Mouse (Mus musculus): ENCODE data around the gene Mettl17. TPM values are rescaled to one million over a fixed set of nuclear protein-coding genes. Genes with fewer than 3 reads are reported as not detected.
A peak's percentile ranks its signal among the peaks of the same experiment; 100 is the strongest.

The Mettl17 gene
- total and polyA plus RNA-seq, 3 experiments = 20.1 to 21.1 (median 20.7) TPM

DNA sequence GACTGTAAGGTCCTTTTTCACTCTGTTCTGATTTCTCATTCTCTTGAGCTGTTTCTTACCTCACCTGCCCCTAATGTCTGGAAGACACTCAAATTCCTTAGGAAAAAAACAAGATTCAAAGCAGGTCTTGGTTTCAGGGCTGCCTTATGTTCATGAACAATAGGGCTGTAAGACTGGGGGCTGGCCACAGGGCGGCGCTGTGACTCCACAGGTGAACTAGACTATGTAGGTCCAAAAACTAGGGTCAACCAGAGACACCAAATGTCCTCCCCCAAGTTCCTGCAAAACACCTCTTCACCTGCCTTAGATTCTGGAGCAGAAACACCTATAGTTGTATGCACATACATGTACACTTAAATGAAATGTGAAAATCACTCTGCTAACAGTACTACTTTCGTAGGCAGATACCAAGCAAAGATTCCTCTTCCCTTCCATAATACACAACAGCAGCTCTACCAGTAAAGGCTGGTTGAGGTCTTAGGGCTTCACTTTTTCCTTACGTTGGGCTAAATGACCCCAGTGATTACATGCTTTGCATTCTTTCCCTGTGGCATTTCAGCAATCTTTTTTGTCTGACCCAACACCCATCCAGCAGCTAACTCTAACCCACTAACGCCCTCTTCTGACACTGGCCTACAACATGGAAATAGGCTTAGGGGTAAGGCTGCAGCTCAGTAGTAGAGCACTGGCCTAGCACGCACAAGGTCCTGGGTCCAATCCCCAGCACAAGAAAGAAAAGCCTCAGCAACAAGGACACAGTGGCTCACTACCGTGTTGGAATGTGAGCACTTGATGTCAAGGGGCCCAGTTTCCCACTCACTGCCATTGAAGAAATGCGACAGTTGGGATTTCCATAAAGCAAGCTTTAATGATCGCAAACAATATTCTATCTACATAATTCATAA lies 18.4 kb downstream of the Mettl17 start:
- TF ChIP-seq POLR2A (IDR thresholded peaks at IDR 0.05; ENCODE audit: insufficient read depth, low read depth, low read length) (no peak), EP300 (IDR thresholded peaks at IDR 0.05; ENCODE audit: insufficient read depth, low read depth, low read length) (peak; percentile 91)
- Histone ChIP-seq H3K27me3 (ENCODE audit: control insufficient read depth, insufficient read depth, low read length) (no peaks in the 10 kb centered on the region), H3K4me1 (ENCODE audit: control insufficient read depth, insufficient read depth, low read length) (0 out of 2 replicates have a peak, but pooled peaks cover 2% of the 10 kb centered on the region), H3K4me3 (no peak overlapping the region), H3K9ac (ENCODE audit: low read depth, low read length) (no peak overlapping the region), H3K27ac (no peak overlapping the region), H3K36me3 (ENCODE audit: control insufficient read depth, insufficient read depth, low read length) (peaks cover 2% of the 10 kb centered on the region; the same call in 1 of the 2 replicates), H3K79me2 (replicated peaks; ENCODE audit: control insufficient read depth, insufficient read depth, low read length) (no peaks in the 10 kb centered on the region)
- intact Hi-C loops (cut with DNase I) = loop anchor here (1.0 to 10.0 kb wide), 5 partner anchors 27 to 292 kb away; partner anchors contain the start of gene Supt16
- DNase-seq = peak; percentile 74 to 88
- 49% methylated on average over 9 of the region's 9 CpGs for WGBS

DNA sequence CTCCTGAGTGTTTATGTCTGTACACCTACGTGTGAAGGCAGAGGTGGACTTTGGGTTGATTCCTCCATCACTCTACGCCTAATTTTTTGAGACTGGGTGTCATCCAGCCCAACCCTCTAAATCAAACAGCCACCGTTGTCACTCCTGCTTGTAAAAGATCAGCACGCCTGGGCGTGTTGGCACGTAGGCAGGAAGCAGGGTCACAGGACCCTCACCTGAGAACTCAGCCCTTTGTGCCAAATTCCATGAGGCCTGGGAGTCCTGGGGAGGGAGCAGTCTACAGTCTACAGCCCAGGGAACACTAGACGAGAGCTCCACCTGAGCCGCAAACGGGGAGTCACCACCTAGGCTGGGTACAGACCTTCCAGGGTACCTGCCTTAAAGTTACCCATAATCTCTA lies 19.1 kb downstream of the Mettl17 start:
- WGBS = 80% methylated on average over 9 of the region's 9 CpGs
- Histone ChIP-seq H3K27ac (no peak overlapping the region), H3K27me3 (ENCODE audit: control insufficient read depth, insufficient read depth, low read length) (no peaks in the 10 kb centered on the region), H3K4me1 (ENCODE audit: control insufficient read depth, insufficient read depth, low read length) (0 out of 2 replicates have a peak, but pooled peaks cover 2% of the 10 kb centered on the region), H3K79me2 (replicated peaks; ENCODE audit: control insufficient read depth, insufficient read depth, low read length) (no peaks in the 10 kb centered on the region), H3K9ac (ENCODE audit: low read depth, low read length) (no peak overlapping the region), H3K4me3 (no peak overlapping the region), H3K36me3 (ENCODE audit: control insufficient read depth, insufficient read depth, low read length) (peaks cover 2% of the 10 kb centered on the region; the same call in 1 of the 2 replicates)
- TF ChIP-seq CTCF (IDR thresholded peaks at IDR 0.05) (no peak), POLR2A (IDR thresholded peaks at IDR 0.05; ENCODE audit: insufficient read depth, low read depth, low read length) (0 out of 2 replicates have a peak, but pooled peaks have one; percentile 37)
- intact Hi-C loops (cut with DNase I) = loop anchor here (1.0 to 10.0 kb wide), 4 partner anchors 27 to 291 kb away; partner anchors contain the start of gene Supt16
- no peak for DNase-seq

DNA sequence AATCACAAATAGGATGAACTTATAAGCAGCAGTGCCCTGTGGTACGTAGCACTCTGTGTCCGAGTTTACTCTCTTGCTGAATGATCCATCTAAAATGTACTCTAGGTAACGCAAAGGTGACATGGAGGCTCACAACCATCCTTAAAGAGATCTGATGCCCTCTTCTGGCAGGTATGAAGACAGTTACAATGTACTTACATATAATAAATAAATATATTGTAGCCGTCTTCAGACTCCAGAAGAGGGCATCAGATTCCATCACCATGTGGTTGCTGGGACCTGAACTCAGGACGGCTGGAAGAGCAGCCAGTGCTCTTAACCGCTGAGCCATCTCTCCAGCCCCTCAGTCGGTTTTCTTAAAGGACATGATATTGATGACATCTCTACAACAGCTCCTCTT lies 20.1 kb downstream of the Mettl17 start:
- Histone ChIP-seq H3K36me3 (ENCODE audit: control insufficient read depth, insufficient read depth, low read length) (peaks cover 2% of the 10 kb centered on the region; the same call in 1 of the 2 replicates), H3K4me3 (no peak overlapping the region), H3K27me3 (ENCODE audit: control insufficient read depth, insufficient read depth, low read length) (no peaks in the 10 kb centered on the region), H3K4me1 (ENCODE audit: control insufficient read depth, insufficient read depth, low read length) (0 out of 2 replicates have a peak, but pooled peaks cover 2% of the 10 kb centered on the region), H3K27ac (no peak overlapping the region), H3K9ac (ENCODE audit: low read depth, low read length) (no peak overlapping the region), H3K79me2 (replicated peaks; ENCODE audit: control insufficient read depth, insufficient read depth, low read length) (no peaks in the 10 kb centered on the region)
- no peak for DNase-seq
- WGBS = 58% methylated on average over 7 of the region's 7 CpGs
- no peak for TF ChIP-seq EP300 (IDR thresholded peaks at IDR 0.05; ENCODE audit: insufficient read depth, low read depth, low read length)
- TF ChIP-seq POLR2A (IDR thresholded peaks at IDR 0.05; ENCODE audit: insufficient read depth, low read depth, low read length) = no peak
- peak; percentile 58 for TF ChIP-seq CTCF (IDR thresholded peaks at IDR 0.05)
- intact Hi-C loops (cut with DNase I) = loop anchor here (5.0 to 10.0 kb wide), 2 partner anchors 38 to 290 kb away; partner anchors contain the start of gene Supt16

DNA sequence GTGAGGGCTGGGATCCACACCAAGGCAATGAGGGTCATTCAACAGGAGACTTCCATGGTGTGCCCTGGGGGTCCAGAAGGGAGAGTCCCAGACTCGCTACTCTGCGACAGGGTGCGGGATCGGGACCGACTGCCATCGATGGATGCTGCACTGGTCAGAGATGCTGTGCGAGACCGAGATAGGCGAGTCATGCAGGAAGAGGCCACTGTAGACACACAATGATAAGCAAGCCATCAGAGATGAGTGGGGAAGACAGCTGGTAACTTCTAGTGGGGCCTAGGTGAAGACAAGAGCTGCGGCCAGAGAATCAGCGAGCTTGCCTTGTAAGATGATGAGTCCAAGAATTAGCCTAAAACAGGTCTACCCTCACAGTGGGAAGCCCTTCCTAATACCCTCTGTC lies 21.5 kb downstream of the Mettl17 start:
- Histone ChIP-seq H3K27me3 (ENCODE audit: control insufficient read depth, insufficient read depth, low read length) (no peaks in the 10 kb centered on the region), H3K4me3 (no peak overlapping the region), H3K79me2 (replicated peaks; ENCODE audit: control insufficient read depth, insufficient read depth, low read length) (no peaks in the 10 kb centered on the region), H3K27ac (no peak overlapping the region), H3K4me1 (ENCODE audit: control insufficient read depth, insufficient read depth, low read length) (0 out of 2 replicates have a peak, but pooled peaks cover 2% of the 10 kb centered on the region), H3K9ac (ENCODE audit: low read depth, low read length) (no peak overlapping the region), H3K36me3 (ENCODE audit: control insufficient read depth, insufficient read depth, low read length) (peaks cover 2% of the 10 kb centered on the region; the same call in 1 of the 2 replicates)
- intact Hi-C loops (cut with DNase I) = loop anchor here (10.0 kb wide), 1 partner anchor 289 kb away; the partner anchor contains the start of gene Supt16
- DNase-seq = no peak
- 75% methylated on average over 11 of the region's 11 CpGs for WGBS
- TF ChIP-seq EP300 (IDR thresholded peaks at IDR 0.05; ENCODE audit: insufficient read depth, low read depth, low read length) (no peak), POLR2A (IDR thresholded peaks at IDR 0.05; ENCODE audit: insufficient read depth, low read depth, low read length) (no peak), CTCF (IDR thresholded peaks at IDR 0.05) (no peak)

DNA sequence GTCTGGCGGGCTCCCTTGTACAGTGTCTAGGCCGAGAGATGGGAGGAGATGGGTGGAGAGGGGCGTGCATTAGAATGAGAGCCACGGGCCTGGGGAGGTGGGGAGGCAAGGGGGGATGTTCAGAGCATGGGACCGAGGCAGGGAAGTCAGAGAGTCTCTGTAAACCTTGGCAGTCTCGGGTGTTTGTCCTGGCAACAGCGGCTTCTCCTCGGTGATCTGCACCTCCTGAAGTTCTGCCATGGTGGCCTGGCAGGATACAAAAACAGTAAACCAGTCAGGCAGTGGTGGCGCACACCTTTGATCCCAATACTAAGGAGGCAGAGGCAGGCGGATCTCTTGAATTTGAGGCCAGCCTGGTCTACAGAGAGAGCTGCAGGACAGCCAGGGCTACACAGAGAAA lies 26.7 kb downstream of the Mettl17 start:
- H3K4me1 ChIP-seq (ENCODE audit: control insufficient read depth, insufficient read depth, low read length) = peaks cover 9% of the 10 kb centered on the region
- H3K79me2 ChIP-seq (replicated peaks; ENCODE audit: control insufficient read depth, insufficient read depth, low read length) = no peaks in the 10 kb centered on the region
- no peak for DNase-seq
- no peak overlapping the region for H3K9ac ChIP-seq (ENCODE audit: low read depth, low read length)
- H3K36me3 ChIP-seq (ENCODE audit: control insufficient read depth, insufficient read depth, low read length) = peaks cover 2% of the 10 kb centered on the region; the same call in 1 of the 2 replicates
- H3K27me3 ChIP-seq (ENCODE audit: control insufficient read depth, insufficient read depth, low read length) = no peaks in the 10 kb centered on the region
- intact Hi-C loops (cut with DNase I) = no loop called here
- TF ChIP-seq CTCF (IDR thresholded peaks at IDR 0.05) (no peak), EP300 (IDR thresholded peaks at IDR 0.05; ENCODE audit: insufficient read depth, low read depth, low read length) (no peak), POLR2A (IDR thresholded peaks at IDR 0.05; ENCODE audit: insufficient read depth, low read depth, low read length) (no peak)
- peak overlapping the region; percentile 44; the same call in 1 of the 2 replicates for H3K4me3 ChIP-seq
- WGBS = 59% methylated on average over 10 of the region's 10 CpGs
- peak overlapping the region; percentile 99 for H3K27ac ChIP-seq
